Mouse (Mus musculus) retina, postnatal 1 day (tissue): ENCODE measurements at regions not wholly inside any gene's neighbourhood (a gene's known extent, or its start where the extent isn't known, plus 50 kb on each side); places are given as distances from the start of the nearest gene placed in this dataset.

Source experiments
- DNase-seq: peaks from one replicate; pipeline ENCODE4 v3.0.0-alpha.2; 2012

- no peak for DNase-seq
Measured at GRCm38 (mm10) chr4:93935692-93936091, 600.4 kb upstream of the Tusc1 start.

DNA sequence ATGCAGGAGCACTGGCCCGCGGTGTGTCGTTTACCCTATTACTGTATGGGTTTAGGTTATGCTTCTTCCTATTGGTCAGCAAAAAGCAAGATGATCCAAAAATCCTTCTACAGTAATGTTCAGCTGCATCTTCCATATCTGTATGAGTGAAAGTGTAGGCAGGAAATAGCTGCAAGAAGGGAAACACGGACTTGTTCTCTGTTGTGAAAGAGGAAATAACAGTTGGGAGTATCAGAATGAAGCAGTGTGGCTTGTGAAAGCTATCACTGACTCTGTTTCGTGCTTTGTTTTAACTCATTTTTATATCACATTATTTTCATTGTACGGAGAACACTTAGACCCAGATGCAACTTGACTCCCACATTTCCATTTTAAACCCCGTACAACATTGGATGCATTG, 591.8 kb upstream of the Tusc1 start:
- DNase-seq: no peak

GRCm38 (mm10) chr4:93924402-93924801, 589.1 kb upstream of the Tusc1 start:
- DNase-seq: no peak

- DNase-seq: no peak
Measured at GRCm38 (mm10) chr4:93886631-93887030, 551.3 kb upstream of the Tusc1 start.

GRCm38 (mm10) chr4:93881318-93881717, 546.0 kb upstream of the Tusc1 start:
- no peak for DNase-seq

DNA sequence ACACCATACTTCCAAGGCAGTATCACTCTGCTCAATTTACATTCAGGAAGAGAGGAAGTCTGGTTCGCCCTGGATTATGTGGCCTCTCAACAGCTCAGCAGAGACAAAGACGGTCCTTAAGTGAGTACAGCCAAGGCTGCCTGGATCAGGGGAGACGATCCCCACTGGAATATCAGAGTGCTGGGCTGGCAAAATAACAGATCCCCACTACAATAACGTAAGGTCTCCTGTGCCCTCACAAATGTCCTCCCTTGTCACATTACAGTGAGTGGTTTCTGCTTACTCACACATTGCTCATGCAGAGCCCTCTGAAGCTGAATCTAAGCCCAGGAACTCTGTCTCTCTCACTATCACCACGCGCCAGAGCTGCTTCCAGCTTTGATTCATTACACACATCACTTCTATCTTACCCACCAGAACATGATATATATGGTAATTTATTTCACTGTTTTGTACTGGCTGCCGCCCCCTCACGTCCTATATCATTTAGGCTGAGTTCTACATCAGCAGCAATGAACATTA, 544.1 kb upstream of the Tusc1 start:
- DNase-seq: peak; percentile 3

DNA sequence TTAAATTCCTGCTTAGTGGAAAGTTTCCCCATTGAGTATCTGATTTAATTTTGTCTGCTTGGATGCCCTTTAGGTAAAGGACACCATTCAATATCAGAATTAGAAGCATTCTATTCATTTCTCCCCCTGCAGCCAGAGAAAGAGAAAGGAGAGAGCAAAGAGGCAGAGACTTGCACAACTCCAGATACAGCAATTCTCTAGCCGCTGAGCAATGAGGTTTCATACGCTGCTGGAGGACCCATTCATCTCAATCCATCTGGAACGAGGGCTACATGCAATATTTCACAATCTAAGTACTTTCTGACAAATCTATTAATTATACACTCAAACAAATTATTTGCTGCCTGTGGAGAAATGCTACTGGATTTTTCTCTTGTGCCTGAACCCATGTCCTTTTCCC, 538.0 kb upstream of the Tusc1 start:
- no peak for DNase-seq

DNA sequence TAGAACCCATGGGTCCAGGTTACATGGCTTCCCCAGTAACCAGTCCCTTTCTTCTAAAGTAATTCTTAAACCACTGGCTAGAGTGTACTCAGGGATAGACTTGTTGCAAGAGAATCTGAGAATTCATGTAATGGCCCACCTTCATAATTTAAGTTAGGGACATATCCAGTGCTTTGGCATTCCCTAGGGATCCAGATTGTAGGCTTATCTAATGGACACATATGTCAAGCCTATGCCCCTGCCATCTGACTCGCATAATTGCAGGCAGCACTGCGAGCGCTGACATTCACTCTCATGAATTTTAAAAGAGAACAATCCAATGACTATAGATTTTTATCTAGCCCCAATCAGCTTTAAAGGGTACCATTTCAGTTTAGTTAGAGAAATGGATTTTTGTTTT, 518.1 kb upstream of the Tusc1 start:
- DNase-seq: no peak

- DNase-seq: no peak
Measured at GRCm38 (mm10) chr4:93849178-93849577, 513.9 kb upstream of the Tusc1 start.

GRCm38 (mm10) chr4:93830701-93831100, 495.4 kb upstream of the Tusc1 start:
- no peak for DNase-seq

GRCm38 (mm10) chr4:93793104-93793503, 457.8 kb upstream of the Tusc1 start:
- DNase-seq: no peak

GRCm38 (mm10) chr4:93790157-93790556, 454.8 kb upstream of the Tusc1 start:
- no peak for DNase-seq

- DNase-seq: no peak
Measured at GRCm38 (mm10) chr4:93754497-93754896, 419.2 kb upstream of the Tusc1 start.

DNA sequence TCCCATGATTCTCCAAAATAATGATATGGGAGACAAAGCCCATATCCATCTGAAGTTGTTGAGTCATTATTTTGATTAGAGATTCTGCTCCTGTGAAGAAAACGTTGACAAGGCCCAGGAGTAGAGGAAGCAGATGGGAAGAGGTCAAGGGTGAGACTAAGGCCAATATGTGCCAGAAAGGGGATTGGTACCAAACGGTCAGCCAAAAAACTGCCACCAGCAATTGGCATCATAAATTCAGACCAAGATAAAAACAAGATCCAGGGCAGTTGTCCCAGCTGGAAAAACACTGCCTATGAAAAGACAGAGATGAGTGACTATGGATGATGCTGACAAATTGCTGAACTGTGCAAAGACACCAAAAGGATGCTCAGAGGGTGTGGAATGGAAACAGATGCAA, 411.0 kb upstream of the Tusc1 start:
- DNase-seq: no peak

DNA sequence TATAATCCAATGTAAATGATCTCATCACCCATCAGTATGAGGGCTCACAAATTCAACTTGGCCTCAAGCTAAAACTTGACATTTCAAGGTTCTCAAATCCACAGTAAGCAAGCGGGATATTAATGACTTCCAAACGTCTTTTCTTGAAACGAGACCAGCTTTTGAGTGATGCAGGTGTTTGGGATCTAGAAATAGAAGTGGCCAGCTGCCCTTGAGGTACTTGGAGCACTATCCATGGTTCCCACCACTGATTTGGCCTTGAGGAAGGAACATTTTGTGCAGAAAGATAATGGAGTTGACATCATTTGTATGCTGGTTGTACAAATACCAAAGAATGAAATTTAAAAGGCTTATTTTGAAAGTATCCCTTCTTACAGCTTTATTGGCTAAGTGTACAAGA, 378.4 kb upstream of the Tusc1 start:
- no peak for DNase-seq

GRCm38 (mm10) chr4:93676403-93677039, 341.2 kb upstream of the Tusc1 start:
- no peak for DNase-seq

DNA sequence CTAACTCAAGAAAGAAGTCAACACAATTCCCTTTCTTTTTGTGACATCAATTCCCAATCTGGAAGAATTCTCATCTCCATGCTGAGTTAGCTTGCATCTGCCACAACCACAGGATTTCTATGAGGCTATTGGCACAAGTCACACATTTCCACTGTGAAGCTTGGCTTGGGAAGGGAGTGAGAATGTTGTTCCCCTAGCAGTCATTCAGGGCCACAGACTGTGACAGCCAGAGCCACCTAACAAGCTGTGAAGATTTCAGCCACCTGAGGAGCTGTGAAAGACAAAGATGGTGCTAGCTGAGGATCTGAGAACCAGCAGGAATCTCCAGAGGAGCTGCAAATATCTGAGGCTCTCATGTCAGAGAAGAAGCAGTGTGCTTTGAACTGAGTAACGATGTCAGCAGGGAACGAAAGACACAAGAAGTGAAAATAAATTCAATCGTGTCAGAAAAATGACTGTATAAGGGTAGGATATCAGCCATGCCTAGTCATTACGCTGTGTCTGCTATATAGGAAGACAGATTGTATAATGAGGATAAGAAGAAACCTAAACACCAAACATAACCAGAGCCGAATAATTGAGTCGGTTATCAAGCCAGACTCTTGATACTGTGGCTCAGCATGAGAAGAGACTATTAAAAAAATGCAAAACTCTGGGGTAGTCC, 340.6 kb upstream of the Tusc1 start:
- DNase-seq: no peak

GRCm38 (mm10) chr4:93669050-93669449, 333.7 kb upstream of the Tusc1 start:
- DNase-seq: no peak

DNA sequence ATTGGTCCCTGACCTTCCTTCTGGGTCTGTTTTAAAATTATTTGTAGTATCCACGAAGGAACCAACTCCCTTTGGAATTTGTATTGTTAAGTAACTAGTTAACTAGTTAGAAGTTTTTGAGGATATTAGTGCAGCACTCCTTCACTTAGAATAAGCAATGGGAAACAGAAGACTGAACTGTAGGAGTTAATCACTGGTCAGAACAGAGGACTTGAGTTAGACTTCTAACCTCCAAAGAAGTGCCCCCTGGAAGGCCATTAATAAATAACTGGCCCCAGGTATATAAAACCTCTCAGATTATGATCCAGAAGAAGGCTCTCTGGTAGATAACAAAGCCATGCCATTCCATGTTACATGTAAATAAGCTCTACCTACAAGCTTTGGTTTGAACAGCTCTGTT, 329.0 kb upstream of the Tusc1 start:
- no peak for DNase-seq

DNA sequence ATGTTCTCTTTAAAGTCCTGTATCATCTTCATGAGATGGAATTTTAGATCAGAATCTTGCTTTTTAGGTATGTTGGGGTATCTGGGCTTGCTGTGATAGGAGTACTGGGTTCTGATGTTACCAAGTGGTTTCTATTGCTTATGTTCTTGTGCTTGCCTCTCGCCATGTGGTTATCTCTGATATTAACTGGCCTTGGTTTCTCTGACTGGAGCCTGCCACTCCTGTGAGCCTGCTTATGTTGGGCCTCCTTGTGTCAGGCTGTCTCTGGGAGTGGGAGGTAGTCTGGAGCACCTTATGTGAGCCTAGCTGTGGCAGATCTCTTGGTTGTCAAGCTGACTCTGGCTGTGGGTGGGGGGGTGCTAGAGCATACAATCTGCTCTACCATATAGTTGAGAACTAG, 302.9 kb upstream of the Tusc1 start:
- DNase-seq: no peak

- DNase-seq: no peak
Measured at GRCm38 (mm10) chr4:93598474-93598873, 263.2 kb upstream of the Tusc1 start.

DNA sequence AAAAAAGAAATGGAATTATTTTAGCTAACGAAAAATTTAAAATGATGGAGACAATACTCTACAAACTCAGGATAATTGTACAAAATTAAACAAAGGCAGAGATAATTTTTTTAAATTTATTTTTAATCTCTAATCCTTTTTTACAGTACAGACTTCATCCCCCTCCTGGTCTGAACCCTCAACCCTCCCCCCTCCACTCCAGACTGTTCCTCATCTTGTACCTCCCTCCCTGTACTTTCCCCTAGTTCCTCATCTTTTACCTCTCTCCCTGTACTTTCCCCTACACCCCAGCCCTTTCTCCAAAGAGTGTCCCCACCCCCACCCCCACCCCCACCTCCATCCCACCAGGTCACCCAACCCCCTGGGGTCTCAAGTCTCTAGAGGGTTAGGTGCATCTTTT, 249.0 kb upstream of the Tusc1 start:
- no peak for DNase-seq

DNA sequence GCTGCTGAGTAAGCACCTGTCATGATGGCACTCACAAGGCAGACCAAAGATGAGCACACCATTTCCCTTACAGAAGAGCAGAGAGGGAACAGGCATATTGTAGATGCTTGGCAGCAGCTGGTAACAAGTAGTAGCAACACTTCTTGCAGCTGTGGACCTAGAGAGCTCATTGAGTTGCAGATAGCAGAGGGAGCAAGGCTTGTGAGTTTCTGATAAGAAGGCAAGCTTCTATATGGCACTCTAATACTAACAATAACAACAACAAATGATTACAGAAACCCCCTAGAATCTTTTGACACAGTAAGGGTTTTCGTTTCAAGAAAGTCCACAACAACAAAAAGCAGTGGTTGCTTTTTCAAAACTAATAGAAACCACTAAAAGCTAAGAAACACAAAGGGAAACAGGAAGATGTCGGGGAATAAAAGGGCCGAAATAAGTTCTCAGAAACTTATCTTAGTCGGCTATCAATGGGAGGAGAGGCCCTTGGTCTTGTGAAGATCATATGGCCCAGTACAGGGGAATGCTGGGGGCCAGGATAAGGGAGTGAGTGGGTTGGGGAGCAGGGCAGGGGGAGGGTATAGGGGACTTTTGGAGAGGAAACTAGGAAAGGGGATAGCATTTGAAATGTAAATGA, 248.5 kb upstream of the Tusc1 start:
- no peak for DNase-seq

DNA sequence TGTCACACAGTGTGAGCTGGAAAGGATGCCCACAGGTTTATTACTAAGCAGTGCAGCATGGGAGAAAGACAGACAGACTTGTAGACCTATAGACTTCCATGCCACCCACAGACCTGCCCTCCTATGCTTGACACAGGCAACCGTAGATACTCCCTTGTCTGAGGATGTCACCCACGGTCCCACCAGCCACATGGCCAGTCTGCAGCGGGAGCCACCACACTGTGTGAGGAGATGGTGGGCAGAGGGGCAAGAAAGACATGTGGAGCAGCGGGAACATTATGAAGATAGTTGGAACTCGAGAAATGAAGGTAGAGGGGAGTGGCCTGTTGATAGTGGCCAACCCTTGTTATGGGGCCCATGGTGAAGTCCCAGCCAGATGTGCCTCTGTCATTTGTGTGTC, 244.0 kb upstream of the Tusc1 start:
- no peak for DNase-seq
